In the genomic region with DNA sequence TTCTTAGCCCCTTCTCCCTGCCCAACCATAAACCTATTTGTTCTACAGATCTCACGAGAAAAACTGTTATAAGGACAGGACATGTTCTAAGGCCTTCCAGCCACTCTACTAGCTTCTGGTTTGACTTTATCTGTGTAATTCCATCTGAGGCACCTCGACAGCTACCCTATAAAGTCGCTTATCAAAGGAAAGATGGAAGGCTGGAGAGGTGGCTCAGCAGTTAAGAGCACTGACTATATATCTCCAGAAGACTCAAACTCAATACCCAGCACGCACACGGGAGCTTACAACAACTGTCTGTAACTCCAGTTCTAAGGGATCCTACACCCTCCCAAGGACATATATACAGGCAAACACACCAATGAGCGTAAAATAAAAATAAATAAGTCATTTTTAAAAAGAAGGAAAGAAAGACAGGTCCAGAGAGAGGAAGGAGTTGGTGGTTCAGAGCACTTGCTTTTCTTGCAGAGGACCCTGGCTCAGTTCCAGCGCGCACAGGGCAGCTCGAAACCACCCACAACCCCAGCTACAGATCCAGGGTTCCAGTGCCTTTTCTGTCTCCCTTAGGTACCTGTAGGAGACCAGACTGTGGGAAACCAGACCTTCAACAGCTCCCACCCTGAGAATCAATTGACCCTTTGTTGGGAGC, we compare ENCODE assay signal across 11 mouse cellular contexts.
"Had no signal": no experiment of that assay in that cellular context is flagged by ENCODE, and none has a peak within 500 bp of the region (broad histone marks: within the 10 kb centered on the region; RNA-seq: fewer than 3 reads in every experiment).

No protein-coding gene starts in this region.

- H3K36me3 ChIP-seq: limb, embryonic 12.5 days; lung, embryonic 15.5 days; midbrain, embryonic 13.5 days; neural tube, embryonic 15.5 days had no signal

- H3K9me3 ChIP-seq: lung, embryonic 15.5 days; midbrain, embryonic 13.5 days; neural tube, embryonic 15.5 days had no signal

- H3K4me3 ChIP-seq: layer of hippocampus, adult 2 months; limb, embryonic 12.5 days; lung, embryonic 15.5 days; midbrain, embryonic 13.5 days; myocyte; neural tube, embryonic 15.5 days had no signal

- H3K27me3 ChIP-seq: limb, embryonic 12.5 days; lung, embryonic 15.5 days; midbrain, embryonic 13.5 days; neural tube, embryonic 15.5 days had no signal

- H3K27ac ChIP-seq: hindbrain, postnatal 0 days; layer of hippocampus, adult 2 months; limb, embryonic 12.5 days; lung, embryonic 15.5 days; midbrain, embryonic 13.5 days; neural tube, embryonic 15.5 days had no signal

- H3K9ac ChIP-seq: limb, embryonic 12.5 days; lung, embryonic 15.5 days; midbrain, embryonic 13.5 days; neural tube, embryonic 15.5 days had no signal

- DNase-seq: kidney, adult 18-20 months; kidney, postnatal 10 days; kidney, postnatal 4 days; right cerebral cortex, postnatal 4 days had no signal

- ATAC-seq: hindbrain, postnatal 0 days; midbrain, embryonic 13.5 days had no signal

- H3K4me2 ChIP-seq: limb, embryonic 12.5 days; lung, embryonic 15.5 days; midbrain, embryonic 13.5 days; neural tube, embryonic 15.5 days had no signal
